Mouse (Mus musculus) megakaryocyte, adult 5-6 weeks (primary cell): ENCODE results near the gene Iqck. TPM values are rescaled to one million over a fixed set of nuclear protein-coding genes. Genes with fewer than 3 reads are reported as not detected.

Experiments
- ATAC-seq: 2 replicates; pipeline ENCODE4 v1.8.0; 2016; ENCODE audit warnings: mild to moderate bottlenecking, inconsistent platforms; ENCODE audit not compliant: poor library complexity, severe bottlenecking
- total RNA-seq, 2 experiments: library from RNA; stranded (forward) in 1 of 2; stranded (reverse) in 1 of 2; fragments of 153-499, 151-499 nt in 1 of 2; fragments of 221-1000, 200-1000 nt in 1 of 2; gene quantifications; 2 replicates each; pipeline versions ENCODE4 v1.2.3 to v1.2.4; 2015 to 2017

Iqck gene
- total RNA-seq (2015) (0.48 TPM in 1 of 2 replicates, not detected in the other), total RNA-seq (2017) (0.40 TPM in 1 of 2 replicates, not detected in the other)

- ATAC-seq, result peak; percentile 94
These were observed at the start of gene Iqck for GRCm38 (mm10) chr7:118855171-118855876. TSS of gene Iqck (plus strand) at chr7:118855752.

GRCm38 (mm10) chr7:118806631-118807411 is 48.7 kb upstream of the Iqck start:
- no peak for ATAC-seq

- ATAC-seq, result no peak
These were observed 47.7 kb upstream of the Iqck start for GRCm38 (mm10) chr7:118807899-118808298.

GRCm38 (mm10) chr7:118811407-118812106 is 44.0 kb upstream of the Iqck start:
- no peak for ATAC-seq

GRCm38 (mm10) chr7:118813592-118813991 is 42.0 kb upstream of the Iqck start:
- ATAC-seq, result no peak

GRCm38 (mm10) chr7:118816275-118816674 is 39.3 kb upstream of the Iqck start:
- ATAC-seq, result no peak

- no peak for ATAC-seq
These were observed 37.8 kb upstream of the Iqck start for GRCm38 (mm10) chr7:118817741-118818140.

GRCm38 (mm10) chr7:118819666-118820065 is 35.9 kb upstream of the Iqck start:
- ATAC-seq, result no peak

GRCm38 (mm10) chr7:118821356-118821755 is 34.2 kb upstream of the Iqck start:
- ATAC-seq, result peak; percentile 52

GRCm38 (mm10) chr7:118821887-118822556 is 33.5 kb upstream of the Iqck start:
- ATAC-seq, result no peak

- ATAC-seq, result no peak
These were observed 31.1 kb upstream of the Iqck start for GRCm38 (mm10) chr7:118824451-118824850.

- peak; percentile 50 for ATAC-seq
These were observed 27.6 kb upstream of the Iqck start for GRCm38 (mm10) chr7:118827975-118828416.

- no peak for ATAC-seq
These were observed 17.7 kb upstream of the Iqck start for GRCm38 (mm10) chr7:118837901-118838300.

- no peak for ATAC-seq
These were observed 14.4 kb upstream of the Iqck start for GRCm38 (mm10) chr7:118841030-118841745.

- no peak for ATAC-seq
These were observed 13.8 kb upstream of the Iqck start for GRCm38 (mm10) chr7:118841796-118842195.

- no peak for ATAC-seq
These were observed 12.6 kb upstream of the Iqck start for GRCm38 (mm10) chr7:118842938-118843337.

GRCm38 (mm10) chr7:118845141-118845540 is 10.4 kb upstream of the Iqck start:
- ATAC-seq, result no peak

GRCm38 (mm10) chr7:118846329-118846728 is 9.2 kb upstream of the Iqck start:
- ATAC-seq, result no peak

- ATAC-seq, result no peak
These were observed 6.8 kb upstream of the Iqck start for GRCm38 (mm10) chr7:118848796-118849195.
